18 mouse cellular contexts compared by ENCODE assay signal in genomic region chr9:119925120-119925657, GRCm38 (mm10). TPM values are rescaled to one million over a fixed set of nuclear protein-coding genes. Genes with fewer than 3 reads are reported as not detected.
DNase-seq lines count a peak whose midpoint lies in the region; ATAC-seq and TF ChIP-seq lines count a peak whose summit lies in the region.
"Had no signal": no experiment of that assay in that cellular context is flagged by ENCODE, and none has a peak within 500 bp of the region (broad histone marks: within the 10 kb centered on the region; RNA-seq: fewer than 3 reads in every experiment).

No protein-coding gene starts in this region.

- H3K36me3 ChIP-seq in liver, postnatal 0 days (replicated peaks; ENCODE audit: insufficient read depth, low read length) = peaks cover 79% of the 10 kb centered on the region

- no peaks in the 10 kb centered on the region for H3K27me3 ChIP-seq in liver, postnatal 0 days (ENCODE audit: insufficient read depth, low read length)
- H3K27me3 ChIP-seq: CH12.LX; neural tube, embryonic 12.5 days had no signal

- ATAC-seq in common myeloid progenitor, adult 5-6 weeks (replicated peaks; ENCODE audit: low read depth, poor library complexity, severe bottlenecking) = peak; percentile 87
- peak; percentile 53 for ATAC-seq in liver, postnatal 0 days
- peak; percentile 96 for ATAC-seq in megakaryocyte, adult 5-6 weeks (ENCODE audit: poor library complexity, severe bottlenecking)
- ATAC-seq: inflammation-experienced regulatory T-cells, adult 6 months had no signal

- H3K4me3 ChIP-seq in liver, postnatal 0 days (ENCODE audit: low read depth, low read length) = no peak overlapping the region
- H3K4me3 ChIP-seq in gastrocnemius, adult 2 months = no peak overlapping the region
- H3K4me3 ChIP-seq: layer of hippocampus, adult 2 months; midbrain, embryonic 10.5 days; neural tube, embryonic 12.5 days had no signal

- H3K9me3 ChIP-seq in liver, postnatal 0 days (ENCODE audit: low read length) = no peaks in the 10 kb centered on the region
- H3K9me3 ChIP-seq: midbrain, embryonic 10.5 days; neural tube, embryonic 12.5 days had no signal

- H3K4me2 ChIP-seq in liver, postnatal 0 days (ENCODE audit: low read depth, low read length) = no peak overlapping the region
- H3K4me2 ChIP-seq: neural tube, embryonic 12.5 days had no signal

- no peak for TF ChIP-seq CTCF in liver, postnatal 0 days (IDR thresholded peaks at IDR 0.05; ENCODE audit: low read depth)
- TF ChIP-seq CTCF in gastrocnemius, adult 2 months (IDR thresholded peaks at IDR 0.05) = no peak

- H3K4me1 ChIP-seq in liver, postnatal 0 days (ENCODE audit: insufficient read depth) = no peaks in the 10 kb centered on the region
- H3K4me1 ChIP-seq: midbrain, embryonic 10.5 days; neural tube, embryonic 12.5 days had no signal

- TF ChIP-seq EP300 in liver, postnatal 0 days (IDR thresholded peaks at IDR 0.05; ENCODE audit: low read depth) = no peak

- H3K9ac ChIP-seq in liver, postnatal 0 days (replicated peaks) = no peak overlapping the region
- H3K9ac ChIP-seq: neural tube, embryonic 12.5 days had no signal

- 53% methylated on average over 16 of the region's 16 CpGs for WGBS in liver, postnatal 0 days (ENCODE audit: insufficient replicate concordance)

- intact Hi-C loops in gastrocnemius, adult 2 months (cut with DNase I) = no loop called here

- H3K27ac ChIP-seq in liver, postnatal 0 days (ENCODE audit: low read depth) = peak overlapping the region; percentile 34; the same call in 1 of the 2 replicates
- H3K27ac ChIP-seq in gastrocnemius, adult 2 months = no peak overlapping the region
- H3K27ac ChIP-seq: layer of hippocampus, adult 2 months; midbrain, embryonic 10.5 days; neural tube, embryonic 12.5 days had no signal

- DNase-seq in adipocyte (ENCODE audit: low spot score) = peak; percentile 11
- DNase-seq in liver, postnatal 0 days = no peak
- no peak for DNase-seq in layer of hippocampus, adult 11-12 months (ENCODE audit: low spot score)
- DNase-seq in T-cell, adult 2 months (ENCODE audit: low spot score) = no peak
- DNase-seq in gastrocnemius, adult 2 months = no peak
- DNase-seq: adrenal gland, postnatal 25 days; cerebellum, postnatal 14 days; gastrocnemius, postnatal 36 days; heart, postnatal 14 days; retina, postnatal 1 day; thymus, postnatal 4 days had no signal

RNA-seq across cellular contexts. Expression of gene Gorasp1, which starts 12.2 kb away (rescaled TPM):
- 6.3 and 11.6 TPM in 2 replicates for total RNA-seq in common myeloid progenitor, adult 5-6 weeks (2017)
- 6.8 and 8.8 TPM in 2 replicates for polyA plus RNA-seq in liver, postnatal 0 days (2015; fragmentation: Nextera tagmentation; extraction: Ambion mirVana)
- 3.2 and 4.5 TPM in 2 replicates for total RNA-seq in megakaryocyte, adult 5-6 weeks (2015)
- total RNA-seq in megakaryocyte, adult 5-6 weeks (2017) = 2.3 and 3.9 TPM in 2 replicates
- total RNA-seq in gastrocnemius, adult 2 months (2021) = 10 to 100 TPM; 20.5 to 21.4 TPM

RNA-seq across cellular contexts. Expression of gene Ttc21a, which starts 12.2 kb away (rescaled TPM):
- total RNA-seq in common myeloid progenitor, adult 5-6 weeks (2017) = 0.15 and 0.46 TPM in 2 replicates
- polyA plus RNA-seq in liver, postnatal 0 days (2015; fragmentation: Nextera tagmentation; extraction: Ambion mirVana) = 0.09 and 0.22 TPM in 2 replicates
- total RNA-seq in megakaryocyte, adult 5-6 weeks (2015) = 0.22 and 0.41 TPM in 2 replicates
- 0.28 and 0.55 TPM in 2 replicates for total RNA-seq in megakaryocyte, adult 5-6 weeks (2017)
- not detected for total RNA-seq in gastrocnemius, adult 2 months (2021)
- total RNA-seq: gastrocnemius, postnatal 36 days had no signal
- polyA plus RNA-seq: inflammation-experienced regulatory T-cells, adult 6 months had no signal

RNA-seq across cellular contexts. Expression of gene Wdr48, which starts 30.5 kb away (rescaled TPM):
- 44.2 and 46.8 TPM in 2 replicates for total RNA-seq in common myeloid progenitor, adult 5-6 weeks (2017)
- polyA plus RNA-seq in liver, postnatal 0 days (2015; fragmentation: Nextera tagmentation; extraction: Ambion mirVana) = 9.8 and 13.9 TPM in 2 replicates
- total RNA-seq in megakaryocyte, adult 5-6 weeks (2015) = 49.1 and 62.1 TPM in 2 replicates
- 40.8 and 56.3 TPM in 2 replicates for total RNA-seq in megakaryocyte, adult 5-6 weeks (2017)
- 10 to 100 TPM; 14.3 to 15.9 TPM for total RNA-seq in gastrocnemius, adult 2 months (2021)

RNA-seq across cellular contexts. Expression of gene Csrnp1, which starts 59.3 kb away (rescaled TPM):
- 11.9 and 16.9 TPM in 2 replicates for total RNA-seq in common myeloid progenitor, adult 5-6 weeks (2017)
- 2.9 and 3.4 TPM in 2 replicates for polyA plus RNA-seq in liver, postnatal 0 days (2015; fragmentation: Nextera tagmentation; extraction: Ambion mirVana)
- total RNA-seq in megakaryocyte, adult 5-6 weeks (2015) = 7.9 and 11.6 TPM in 2 replicates
- total RNA-seq in megakaryocyte, adult 5-6 weeks (2017) = 11.8 and 12.5 TPM in 2 replicates
- total RNA-seq in gastrocnemius, adult 2 months (2021) = 10 to 100 TPM in 1 of 2 experiments, 1 to 10 TPM in 1; 5.9 to 12.0 TPM
